Mouse (Mus musculus) Muller cell, postnatal 12 days (primary cell): ENCODE results near the gene Gm3045.

ENCODE experiments used
- DNase-seq: peaks from one replicate; pipeline ENCODE4 v3.0.0-alpha.2; 2015; ENCODE audit errors: inconsistent ontology term

Gm3045 gene

DNA sequence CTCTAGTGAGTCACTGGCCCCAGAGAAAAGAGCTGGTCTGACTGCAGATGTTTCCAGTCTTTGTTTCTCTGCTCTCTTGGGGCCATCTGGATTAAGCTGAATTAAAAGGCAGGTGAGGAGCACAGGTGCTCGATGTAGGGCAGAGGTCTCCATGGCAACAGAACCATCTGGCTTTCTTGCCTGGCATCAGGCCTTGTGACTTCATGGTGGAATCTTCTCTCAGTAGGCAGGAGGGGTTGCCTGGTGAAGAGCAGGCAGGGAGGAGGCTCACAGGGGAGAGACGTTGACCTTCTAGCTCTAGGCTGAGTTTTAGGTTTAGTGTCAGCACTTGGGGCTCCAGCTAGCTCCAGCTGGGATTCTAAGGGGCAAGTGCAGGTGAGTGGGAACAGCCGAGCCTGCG lies at the start of gene Gm3045:
Gene Gm3045 (plus strand): TSS at position 230 of the 400 bp plus-strand sequence.
- no peak for DNase-seq

- peak; percentile 12 for DNase-seq
Observed at GRCm38 (mm10) chr13:56380855-56381685, 45.3 kb upstream of the Gm3045 start.

- no peak for DNase-seq
Observed at GRCm38 (mm10) chr13:56383406-56383805, 43.0 kb upstream of the Gm3045 start.

DNA sequence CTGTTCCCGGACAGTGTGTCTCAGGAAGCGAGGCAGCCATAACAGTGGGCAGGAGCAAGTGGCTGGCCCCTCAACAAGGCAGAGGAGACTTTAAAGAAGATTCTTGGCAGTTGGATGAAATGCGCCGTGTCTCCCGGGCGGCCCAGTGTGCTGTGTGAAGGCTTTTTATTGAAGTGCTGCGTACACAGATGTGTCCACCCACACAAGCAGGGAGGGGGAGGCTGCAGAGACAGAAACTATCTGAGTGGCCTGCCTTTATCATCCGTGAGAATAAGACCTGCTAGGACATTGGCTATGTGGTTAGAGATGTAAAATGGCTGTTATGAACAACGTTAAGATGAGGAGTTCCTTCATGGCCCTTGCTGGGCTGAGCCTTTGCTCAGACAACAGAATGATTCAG lies 40.0 kb upstream of the Gm3045 start:
- DNase-seq = no peak

DNA sequence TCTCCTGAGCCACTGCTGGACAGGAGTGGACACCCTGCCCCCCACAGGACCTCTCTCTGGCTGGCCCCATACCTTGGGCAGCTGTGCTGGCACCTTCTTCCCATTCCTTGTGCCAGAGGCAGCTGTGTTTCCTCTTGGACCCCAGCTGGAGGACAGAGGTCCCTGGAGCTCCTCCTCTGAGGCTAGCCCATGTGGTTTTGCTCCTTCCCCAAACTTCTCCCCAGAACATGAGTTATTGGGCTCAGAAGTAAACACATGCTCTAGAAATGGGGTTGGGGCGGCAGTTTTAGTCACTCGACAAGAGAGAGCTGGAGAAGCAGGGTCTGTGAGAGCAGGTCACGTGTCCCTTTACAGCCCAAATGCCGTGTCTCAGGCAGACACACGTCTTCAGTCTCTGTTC lies 39.0 kb upstream of the Gm3045 start:
- DNase-seq = no peak

DNA sequence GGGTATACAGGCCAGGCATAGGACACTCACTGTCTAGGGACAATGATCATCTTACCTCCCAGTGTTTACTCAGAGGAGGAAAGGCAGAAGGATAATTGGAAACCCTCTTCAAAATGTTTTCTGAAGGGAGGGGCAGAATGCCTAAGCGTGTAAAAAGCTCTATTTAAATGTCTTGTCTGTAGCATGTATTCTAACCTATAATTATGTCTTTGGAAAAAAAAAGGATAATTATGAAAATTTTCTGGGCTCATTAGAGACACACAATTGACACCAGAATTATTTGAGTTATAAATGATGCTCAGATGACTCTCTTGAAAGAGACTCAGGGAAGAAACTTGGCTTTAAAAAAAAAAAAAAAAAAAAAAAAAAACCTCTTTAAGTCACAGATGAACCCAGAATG lies 38.4 kb upstream of the Gm3045 start:
- no peak for DNase-seq

- no peak for DNase-seq
Observed at GRCm38 (mm10) chr13:56397572-56397971, 28.8 kb upstream of the Gm3045 start.

DNA sequence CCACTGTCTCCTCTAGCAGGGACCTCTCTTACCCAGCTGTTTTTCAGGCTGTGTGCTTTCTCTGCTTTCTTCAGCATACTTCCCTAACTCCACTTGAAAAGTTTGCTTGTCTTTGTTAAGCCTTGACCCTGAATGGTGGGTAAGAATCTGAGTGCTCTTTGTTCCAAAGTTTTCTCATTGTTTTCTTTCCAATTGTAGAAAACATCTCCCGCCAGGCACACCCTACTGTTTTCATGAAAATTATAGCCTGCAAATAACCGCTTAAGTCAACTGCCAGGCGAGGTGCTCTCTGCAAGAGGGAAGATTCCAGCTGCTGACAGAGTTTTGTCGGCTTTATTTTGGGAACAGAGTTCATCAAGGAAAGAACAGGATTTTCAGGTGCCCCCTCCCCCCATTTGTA lies 25.2 kb upstream of the Gm3045 start:
- DNase-seq = no peak

DNA sequence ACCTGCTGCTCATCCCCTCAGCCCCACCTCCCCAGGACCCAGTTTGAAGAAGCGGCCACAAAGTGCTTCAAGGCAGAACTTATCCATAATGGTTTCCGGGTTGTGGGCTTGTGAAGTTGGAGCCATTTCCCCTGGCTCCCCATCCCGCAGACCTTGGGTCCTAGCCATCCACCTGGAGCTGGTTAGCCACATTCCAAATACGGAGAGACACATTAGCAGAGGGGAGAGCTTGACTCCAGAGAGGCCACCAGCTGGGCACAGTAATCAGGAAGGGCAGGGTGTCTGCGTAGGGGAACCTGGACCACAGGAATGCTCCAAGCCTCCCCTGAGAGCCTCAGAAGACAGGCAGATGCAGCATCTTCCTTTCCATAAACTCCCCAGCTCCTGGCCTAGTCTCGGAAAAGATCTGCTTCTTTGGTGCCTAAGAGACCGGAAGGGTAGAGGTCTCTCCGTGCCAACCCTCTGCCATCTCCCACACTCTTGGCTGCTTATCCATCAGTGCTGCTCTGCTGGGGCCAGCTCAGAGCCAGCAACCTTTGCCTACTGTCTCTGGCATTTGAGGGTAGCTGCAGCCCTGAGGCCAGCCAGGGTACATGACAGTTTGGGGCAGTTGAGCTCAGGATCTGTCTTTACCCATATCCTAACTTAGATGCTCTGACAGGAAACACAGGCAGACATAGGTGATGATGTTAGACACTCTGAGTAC lies 22.9 kb upstream of the Gm3045 start:
- no peak for DNase-seq

GRCm38 (mm10) chr13:56404511-56405140 lies 21.8 kb upstream of the Gm3045 start:
- DNase-seq = no peak

GRCm38 (mm10) chr13:56412286-56412873 lies 14.0 kb upstream of the Gm3045 start:
- DNase-seq = peak; percentile 91

DNA sequence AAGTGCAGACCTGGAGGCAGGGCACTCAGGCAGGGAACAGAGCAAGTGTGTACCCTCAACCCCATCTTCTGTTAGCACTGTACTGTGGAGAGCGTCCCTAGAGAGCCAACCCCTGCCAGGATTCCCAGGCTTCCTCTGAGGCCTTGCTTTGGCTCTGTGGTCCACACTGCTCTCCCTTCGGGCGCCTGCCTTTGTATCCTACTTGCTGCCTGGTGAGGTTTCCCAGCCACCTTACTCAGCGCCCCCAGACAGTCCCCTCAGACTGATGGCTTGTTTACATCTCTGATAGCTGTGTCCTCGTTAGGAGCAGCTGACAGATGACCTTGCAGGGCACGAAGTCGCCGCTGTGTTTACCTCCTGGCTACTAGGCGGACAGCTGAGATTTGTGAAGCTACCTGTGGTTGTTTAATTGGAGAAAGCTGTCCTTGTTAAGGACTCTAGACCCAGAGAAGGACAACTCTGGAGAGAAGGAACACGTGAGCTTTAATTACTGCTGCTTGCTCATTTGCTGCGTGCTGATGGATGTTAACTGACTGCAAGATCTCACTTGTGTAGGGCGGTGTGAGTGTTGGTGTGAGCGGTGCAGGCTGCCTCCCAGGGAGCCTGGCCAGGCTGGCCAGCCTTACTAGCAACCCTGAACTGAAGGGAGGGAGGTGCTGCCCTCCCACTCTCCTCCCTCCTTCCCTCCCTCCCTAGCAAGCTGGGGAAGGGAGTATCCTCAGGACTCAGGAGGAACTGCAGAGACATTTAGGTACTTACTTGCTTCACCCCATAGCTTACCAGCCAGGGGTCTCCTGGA lies 7.5 kb upstream of the Gm3045 start:
- DNase-seq = no peak

DNA sequence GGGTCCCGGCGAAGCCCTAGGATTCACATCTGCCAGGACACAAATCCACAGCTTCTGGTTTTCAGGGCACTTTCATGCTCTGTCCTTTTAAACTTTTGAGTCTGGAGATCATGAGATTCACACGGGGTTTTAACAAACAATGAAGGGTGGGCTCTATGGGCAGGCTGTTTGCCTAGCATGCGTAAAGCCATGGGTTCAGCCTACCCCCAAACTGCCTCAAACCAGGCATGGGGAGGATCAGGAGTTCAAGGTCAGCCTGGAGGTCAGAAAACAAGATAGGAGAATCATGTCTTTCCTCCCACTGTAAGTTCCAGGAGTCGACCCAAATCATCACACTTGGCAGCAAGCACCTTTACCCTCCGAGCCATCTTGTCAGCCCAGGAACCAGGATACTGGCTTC lies 6.9 kb upstream of the Gm3045 start:
- no peak for DNase-seq

DNA sequence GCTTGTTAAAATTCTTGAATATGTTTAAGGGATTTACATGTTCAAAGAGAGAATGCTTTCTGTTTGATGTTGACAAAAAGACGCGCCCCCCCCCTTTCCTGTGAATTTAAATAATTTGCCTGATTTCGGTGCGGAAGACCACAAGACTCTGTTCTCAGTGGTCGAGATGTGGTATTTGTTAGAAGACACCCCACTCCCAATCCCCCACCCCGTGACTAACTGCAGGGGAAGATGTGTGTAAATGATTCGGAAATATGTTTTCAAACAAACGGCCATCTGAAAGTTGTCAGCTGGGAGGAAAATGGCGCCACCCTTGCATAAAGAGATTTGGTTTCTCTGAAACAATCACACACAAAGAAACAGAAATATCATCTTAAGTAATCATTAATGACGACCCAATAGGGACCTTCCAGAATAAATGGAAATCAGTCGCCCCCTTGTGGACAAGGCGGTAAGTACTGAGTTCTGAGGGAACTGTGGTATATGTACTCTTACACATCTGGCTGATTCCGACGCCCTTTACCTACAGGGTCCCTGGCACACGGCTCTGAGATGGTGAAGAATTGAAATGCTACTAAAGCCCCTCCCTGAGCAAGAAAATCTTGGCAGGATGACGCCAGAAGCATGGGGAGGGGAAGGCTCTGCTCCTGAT lies 4.2 kb upstream of the Gm3045 start:
- DNase-seq = peak; percentile 38

GRCm38 (mm10) chr13:56425931-56426330 lies 463 bp upstream of the Gm3045 start:
- DNase-seq = no peak

DNA sequence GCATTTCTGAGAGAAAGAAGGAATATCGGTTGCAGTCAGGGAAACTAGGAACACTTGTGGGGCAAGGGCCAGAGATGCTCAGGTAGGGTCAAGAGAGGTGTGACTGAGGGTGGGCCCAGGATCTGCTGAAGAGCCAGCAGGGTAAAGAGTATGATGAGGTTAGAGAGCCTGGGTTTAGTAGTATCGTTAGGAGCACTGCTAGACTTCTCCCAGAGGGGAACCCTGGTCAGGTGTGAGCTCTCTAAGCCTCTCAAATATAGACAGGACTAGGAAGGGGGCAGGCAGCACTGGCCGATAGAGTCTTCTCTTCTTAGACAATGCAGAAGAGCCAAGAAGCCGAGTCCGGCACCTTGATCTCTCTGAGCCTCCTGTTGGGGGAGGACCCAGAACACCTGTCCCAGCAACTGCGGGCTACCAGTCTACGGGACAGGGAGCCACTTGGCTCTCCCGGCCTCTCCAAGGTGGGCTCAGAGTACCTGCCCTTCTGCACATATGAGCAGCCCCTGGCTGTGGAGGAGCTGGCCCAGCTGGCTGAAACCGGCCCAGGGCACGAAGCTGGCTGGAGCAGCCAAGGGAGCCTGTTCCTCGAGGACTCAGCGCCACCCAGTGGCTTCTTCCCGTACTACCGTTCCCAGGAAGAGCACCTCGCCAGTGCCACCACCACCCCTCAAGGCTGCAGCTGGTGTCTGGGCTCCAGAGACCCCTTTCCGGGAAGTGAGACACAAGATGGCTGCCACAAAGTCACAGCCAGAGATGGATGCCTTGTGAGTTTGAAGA lies 2.5 kb downstream of the Gm3045 start:
- DNase-seq = peak; percentile 60

DNA sequence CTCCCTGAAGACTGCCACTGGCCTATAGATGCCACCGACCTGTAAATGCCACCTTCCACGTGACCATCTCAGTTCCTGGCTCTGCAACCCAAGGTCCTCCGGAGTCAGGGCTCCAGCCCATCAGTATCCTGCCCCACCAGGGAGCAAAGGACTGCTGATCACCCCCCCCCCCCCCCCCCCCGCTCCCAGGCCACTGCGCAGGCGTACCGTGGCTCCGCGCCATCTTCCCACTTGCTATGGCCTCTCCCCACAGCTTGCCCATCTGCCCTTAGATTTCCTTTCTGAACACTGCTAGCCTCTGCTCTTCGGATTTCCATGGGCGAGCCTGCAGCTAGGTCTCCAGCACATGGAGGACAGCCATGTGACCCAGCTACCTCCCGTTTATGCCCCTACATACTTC lies 6.1 kb downstream of the Gm3045 start:
- no peak for DNase-seq

DNA sequence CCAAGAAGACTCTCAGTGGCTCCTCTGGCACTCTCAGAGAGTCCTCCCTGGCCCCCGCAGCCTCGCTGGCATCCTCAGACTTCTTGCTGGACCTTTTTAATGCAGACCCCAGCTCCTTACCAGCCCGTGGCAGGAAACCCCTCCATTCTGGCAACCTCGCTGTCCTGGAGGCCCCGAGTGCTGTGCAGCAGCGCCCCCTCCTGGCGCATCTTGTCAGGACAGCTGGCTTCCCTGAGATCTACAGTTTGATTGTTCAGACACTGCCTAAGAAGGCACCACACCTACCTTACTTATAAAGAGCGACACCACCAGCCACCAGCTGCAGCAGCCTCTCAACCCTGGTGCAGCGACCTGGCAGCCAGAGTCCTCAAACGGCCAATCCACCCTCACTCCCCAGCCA lies 7.1 kb downstream of the Gm3045 start:
- peak; percentile 14 for DNase-seq

DNA sequence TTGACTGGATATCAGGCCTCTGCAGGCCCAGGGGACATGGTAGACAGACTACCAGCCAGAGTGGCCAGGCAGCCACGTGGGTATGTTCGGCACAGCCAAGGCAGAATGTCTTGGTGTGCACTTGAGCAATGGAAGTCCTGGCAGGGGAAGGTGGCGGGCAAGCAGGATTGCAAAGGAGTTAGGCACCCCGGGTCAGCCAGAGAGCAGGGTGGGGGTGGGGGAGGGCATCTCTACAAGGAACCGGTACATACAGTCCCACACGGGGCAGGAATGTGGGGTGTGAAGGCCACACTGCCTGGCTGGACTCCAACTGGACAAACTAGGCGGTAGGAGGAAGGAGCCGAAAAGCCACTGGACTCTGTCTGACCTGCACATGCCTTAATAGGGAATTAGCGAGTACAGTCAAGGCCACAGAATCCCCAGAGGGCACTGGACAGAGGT lies 7.9 kb downstream of the Gm3045 start:
- DNase-seq = no peak

DNA sequence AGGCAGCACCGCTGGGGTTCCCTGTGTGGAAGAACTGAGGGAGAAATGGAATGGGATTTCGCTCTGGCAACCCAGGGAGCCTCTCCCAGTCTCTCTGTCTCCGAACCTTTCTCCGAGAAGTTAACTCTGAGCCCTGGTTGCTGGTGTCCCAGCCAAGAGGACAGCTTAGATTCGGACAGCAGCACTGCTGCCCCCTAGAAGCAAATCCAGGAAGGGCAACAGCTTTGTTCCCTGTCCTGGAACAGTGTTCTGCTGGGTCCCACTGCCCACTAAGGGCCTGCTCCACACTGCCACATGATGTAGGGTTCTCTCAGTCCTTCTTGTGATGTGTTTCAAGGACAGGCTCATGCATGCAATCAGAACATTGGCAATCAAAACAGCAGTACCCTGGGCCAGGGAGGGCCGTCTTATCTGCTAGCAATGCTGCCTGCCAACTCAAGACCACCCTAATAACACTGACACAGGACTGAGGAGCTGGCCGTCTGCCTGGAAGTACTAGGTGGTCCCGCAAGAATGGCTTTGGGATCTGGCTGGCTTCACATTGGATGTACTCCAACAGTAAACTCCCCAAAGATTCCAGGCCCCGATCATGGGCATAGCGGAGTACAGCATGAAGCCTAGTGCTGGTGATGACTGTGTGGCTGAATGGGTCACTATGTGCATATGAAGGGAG lies 9.4 kb downstream of the Gm3045 start:
- DNase-seq = no peak
